Mouse (Mus musculus) neural tube, embryonic 12.5 days (tissue): ENCODE results near the gene Rabgap1l. TPM values are rescaled to one million over a fixed set of nuclear protein-coding genes. Genes with fewer than 3 reads are reported as not detected.
A peak's percentile ranks its signal among the peaks of the same experiment; 100 is the strongest.

ENCODE experiments used
- ATAC-seq: fragments of 200-750 bp; cut with Nextera tagmentation; 2 replicates; pipeline ENCODE4 v1.8.0; 2017; ENCODE audit warnings: low read depth, mild to moderate bottlenecking, moderate TSS enrichment, moderate library complexity; ENCODE audit not compliant: low FRiP score
- H3K27ac ChIP-seq: fragments of 300-500 bp; sonication (generic); 2 replicates; pipeline ENCODE4 v1.5.1; 2016
- H3K27me3 ChIP-seq: fragments of 300-500 bp; sonication (generic); replicated peaks from 2 replicates; pipeline ENCODE4 v1.6.1; 2016; ENCODE audit warnings: mild to moderate bottlenecking
- H3K36me3 ChIP-seq: fragments of 300-500 bp; sonication (generic); 2 replicates; pipeline ENCODE4 v1.6.1; 2016; ENCODE audit warnings: mild to moderate bottlenecking
- H3K4me1 ChIP-seq: fragments of 300-500 bp; sonication (generic); 2 replicates; pipeline ENCODE4 v1.6.1; 2016
- H3K4me2 ChIP-seq: fragments of 300-500 bp; sonication (generic); replicated peaks from 2 replicates; pipeline ENCODE4 v1.6.1; 2016; ENCODE audit warnings: mild to moderate bottlenecking
- H3K4me3 ChIP-seq: fragments of 300-500 bp; sonication (generic); 2 replicates; pipeline ENCODE4 v1.5.1; 2016
- H3K9ac ChIP-seq: fragments of 300-500 bp; sonication (generic); 2 replicates; pipeline ENCODE4 v1.6.1; 2016; ENCODE audit warnings: mild to moderate bottlenecking
- H3K9me3 ChIP-seq: fragments of 300-500 bp; sonication (generic); 2 replicates; pipeline ENCODE4 v1.6.1; 2016; ENCODE audit warnings: mild to moderate bottlenecking
- WGBS: fragments of 180-500 bp; shearing (Covaris S2); methylation state at CpG from one replicate; pipeline ENCODE4 v1.1.7; 2016; 5-methylcytosine and 5-hydroxymethylcytosine counted together
- polyA plus RNA-seq: library from polyadenylated mRNA; unstranded; fragments of >200 nt; fragmentation: Nextera tagmentation; extraction: Ambion mirVana; gene quantifications from 2 replicates; pipeline ENCODE4 v1.2.1, GENCODE M21; 2016

Rabgap1l gene
- polyA plus RNA-seq, 1 experiment from 2014 or later: 16.2 TPM

DNA sequence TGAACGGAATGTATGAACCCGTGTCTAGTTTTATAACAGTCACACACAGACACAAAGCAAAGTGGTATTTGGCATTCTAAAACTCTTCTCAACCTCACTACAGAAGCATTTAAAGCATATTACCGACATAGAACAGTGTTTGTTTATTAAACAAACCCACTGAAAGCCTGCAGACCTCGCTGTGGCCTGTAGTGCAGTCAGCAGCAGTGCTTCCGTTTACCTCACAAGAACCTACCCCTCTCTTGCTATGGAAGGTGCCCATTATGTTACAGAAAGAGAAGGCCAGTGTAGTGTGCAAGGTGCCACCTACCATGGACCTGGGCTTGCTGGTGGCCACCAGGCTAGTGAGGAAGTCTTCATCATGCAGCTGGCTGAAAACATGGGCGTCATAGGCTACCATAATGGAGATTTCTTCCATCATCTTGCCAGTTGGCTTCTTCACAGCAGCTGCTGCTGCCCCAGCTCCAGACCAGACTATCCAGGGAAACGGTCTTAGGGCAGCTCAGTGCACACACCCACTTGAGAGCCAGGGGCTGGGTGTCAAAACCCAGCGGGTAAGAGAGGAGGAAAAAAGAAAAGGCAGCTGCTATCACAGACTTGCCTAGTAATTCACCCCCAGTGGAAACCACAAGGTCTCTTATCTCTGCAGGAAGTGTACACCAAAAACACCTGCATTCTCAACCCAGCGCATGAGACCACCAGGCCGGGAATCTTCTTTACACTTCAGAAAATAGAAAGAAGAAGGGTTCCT is 486.0 kb downstream of the Rabgap1l start:
- Histone ChIP-seq H3K4me2 (no peak overlapping the region), H3K27me3 (no peaks in the 10 kb centered on the region), H3K4me1 (no peaks in the 10 kb centered on the region), H3K9ac (no peak overlapping the region), H3K9me3 (no peaks in the 10 kb centered on the region), H3K36me3 (no peaks in the 10 kb centered on the region), H3K27ac (no peak overlapping the region), H3K4me3 (no peak overlapping the region)
- 70% methylated on average over 10 of the region's 10 CpGs for WGBS
- no peak for ATAC-seq

DNA sequence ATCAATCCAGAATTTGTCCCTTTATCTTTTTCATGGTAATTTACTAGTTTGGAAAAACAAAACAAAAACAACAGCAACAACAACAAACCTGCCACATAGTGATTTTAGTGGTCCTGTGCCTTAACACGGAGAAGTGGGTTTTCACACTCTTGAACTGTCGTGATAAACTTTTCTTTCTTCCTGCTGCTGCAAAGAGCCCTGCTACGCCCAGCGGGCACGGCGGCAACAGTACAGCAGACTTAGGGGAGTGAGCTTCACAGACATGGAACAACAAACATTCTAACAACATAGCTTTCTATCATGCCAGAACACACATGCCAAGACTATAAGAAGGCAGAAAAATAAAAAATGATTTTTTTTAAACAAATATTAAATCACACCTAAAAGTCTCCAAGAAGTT is 486.7 kb downstream of the Rabgap1l start:
- H3K27ac ChIP-seq: no peak overlapping the region
- no peak overlapping the region for H3K4me2 ChIP-seq
- no peaks in the 10 kb centered on the region for H3K36me3 ChIP-seq
- no peaks in the 10 kb centered on the region for H3K27me3 ChIP-seq
- H3K4me3 ChIP-seq: no peak overlapping the region
- 78% methylated on average over 6 of the region's 6 CpGs for WGBS
- H3K9ac ChIP-seq: no peak overlapping the region
- H3K9me3 ChIP-seq: no peaks in the 10 kb centered on the region
- ATAC-seq: no peak
- H3K4me1 ChIP-seq: no peaks in the 10 kb centered on the region

DNA sequence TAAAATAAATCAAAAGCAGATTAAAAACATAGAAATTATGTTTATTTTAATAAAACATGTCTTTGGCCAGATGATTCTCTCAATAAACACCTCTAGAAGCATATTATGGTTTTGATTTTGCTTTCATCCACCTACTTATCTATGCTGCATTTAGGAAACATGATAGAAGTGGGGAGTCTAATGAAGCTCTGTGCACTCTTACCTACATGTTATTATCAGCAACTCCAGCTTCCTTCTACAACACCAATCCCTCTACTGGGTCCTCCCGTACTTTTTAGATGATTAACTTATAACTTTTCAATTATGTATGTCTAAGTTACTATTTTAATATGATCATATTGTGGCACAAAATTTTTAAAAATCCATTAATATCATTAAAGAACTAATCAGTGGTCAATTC is 487.2 kb downstream of the Rabgap1l start:
- Histone ChIP-seq H3K9ac (no peak overlapping the region), H3K4me3 (no peak overlapping the region), H3K27me3 (no peaks in the 10 kb centered on the region), H3K4me1 (no peaks in the 10 kb centered on the region), H3K9me3 (no peaks in the 10 kb centered on the region), H3K27ac (no peak overlapping the region), H3K4me2 (no peak overlapping the region), H3K36me3 (no peaks in the 10 kb centered on the region)
- WGBS: 90% methylated on average over 1 of the region's 1 CpGs
- no peak for ATAC-seq

- no peak overlapping the region for H3K4me2 ChIP-seq
- peak; percentile 53; the same call in 1 of the 2 replicates for ATAC-seq
- H3K4me1 ChIP-seq: no peaks in the 10 kb centered on the region
- H3K36me3 ChIP-seq: no peaks in the 10 kb centered on the region
- no peak overlapping the region for H3K9ac ChIP-seq
- H3K27me3 ChIP-seq: no peaks in the 10 kb centered on the region
- WGBS: 64% methylated on average over 6 of the region's 6 CpGs
- no peaks in the 10 kb centered on the region for H3K9me3 ChIP-seq
- no peak overlapping the region for H3K27ac ChIP-seq
- H3K4me3 ChIP-seq: no peak overlapping the region
Measured at GRCm38 (mm10) chr1:160304969-160305498, 488.0 kb downstream of the Rabgap1l start.

DNA sequence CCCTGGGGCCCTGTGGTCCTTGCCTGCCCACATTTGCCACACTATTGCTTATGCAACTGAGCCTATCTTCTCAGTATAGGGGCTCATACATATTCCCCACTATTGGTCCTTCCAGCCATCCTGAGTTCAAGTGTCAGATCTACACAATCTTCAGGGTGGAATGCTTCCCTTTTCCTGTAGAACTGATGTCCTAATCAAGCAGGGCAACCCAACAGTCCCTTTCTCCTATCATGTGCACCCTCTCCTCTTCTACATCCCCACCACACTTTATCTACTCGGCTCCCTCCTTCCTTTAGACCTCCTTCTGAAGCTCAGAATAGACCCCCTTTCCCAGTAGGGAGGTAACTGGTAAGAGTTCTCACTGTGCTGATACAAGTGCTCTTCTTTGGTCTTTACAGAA is 490.7 kb downstream of the Rabgap1l start:
- H3K36me3 ChIP-seq: no peaks in the 10 kb centered on the region

GRCm38 (mm10) chr1:160301156-160301555 is 491.9 kb downstream of the Rabgap1l start:
- H3K4me2 ChIP-seq: no peak overlapping the region
- no peak overlapping the region for H3K9ac ChIP-seq
- H3K4me1 ChIP-seq: no peaks in the 10 kb centered on the region
- ATAC-seq: no peak
- H3K27me3 ChIP-seq: no peaks in the 10 kb centered on the region
- H3K27ac ChIP-seq: no peak overlapping the region
- WGBS: 92% methylated on average over 6 of the region's 6 CpGs
- no peak overlapping the region for H3K4me3 ChIP-seq
- no peaks in the 10 kb centered on the region for H3K9me3 ChIP-seq
- H3K36me3 ChIP-seq: no peaks in the 10 kb centered on the region

More for the DNA sequence above, 490.7 kb downstream of the Rabgap1l start:
- H3K9ac ChIP-seq: no peak overlapping the region
- no peak overlapping the region for H3K4me2 ChIP-seq
- WGBS: 89% methylated on average over 1 of the region's 1 CpGs
- no peak overlapping the region for H3K27ac ChIP-seq
- no peaks in the 10 kb centered on the region for H3K9me3 ChIP-seq
- H3K27me3 ChIP-seq: no peaks in the 10 kb centered on the region
- ATAC-seq: no peak
- H3K4me3 ChIP-seq: no peak overlapping the region
- no peaks in the 10 kb centered on the region for H3K4me1 ChIP-seq

DNA sequence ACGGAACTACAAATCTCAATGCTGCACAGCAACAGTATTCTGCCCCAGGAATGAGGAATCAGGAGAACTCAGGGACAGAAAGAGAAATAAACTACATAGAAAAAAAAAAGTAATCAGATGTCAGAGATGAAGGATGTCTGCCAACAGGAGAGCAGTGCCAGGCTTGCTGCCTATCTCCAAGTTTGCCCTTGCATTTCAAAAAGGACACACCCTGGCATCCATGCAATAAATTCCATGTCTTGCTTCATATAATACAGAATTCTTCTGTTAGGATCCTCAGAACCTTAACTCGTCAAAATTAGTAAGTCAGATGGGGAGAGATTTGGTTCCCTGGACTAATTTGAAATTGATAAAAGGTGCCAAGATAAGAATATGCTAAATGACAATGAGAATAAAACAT is 492.3 kb downstream of the Rabgap1l start:
- WGBS: 86% methylated on average over 2 of the region's 2 CpGs
- Histone ChIP-seq H3K36me3 (no peaks in the 10 kb centered on the region), H3K4me3 (no peak overlapping the region), H3K27ac (no peak overlapping the region), H3K27me3 (no peaks in the 10 kb centered on the region), H3K4me1 (no peaks in the 10 kb centered on the region), H3K9ac (no peak overlapping the region), H3K9me3 (no peaks in the 10 kb centered on the region), H3K4me2 (no peak overlapping the region)
- ATAC-seq: no peak

DNA sequence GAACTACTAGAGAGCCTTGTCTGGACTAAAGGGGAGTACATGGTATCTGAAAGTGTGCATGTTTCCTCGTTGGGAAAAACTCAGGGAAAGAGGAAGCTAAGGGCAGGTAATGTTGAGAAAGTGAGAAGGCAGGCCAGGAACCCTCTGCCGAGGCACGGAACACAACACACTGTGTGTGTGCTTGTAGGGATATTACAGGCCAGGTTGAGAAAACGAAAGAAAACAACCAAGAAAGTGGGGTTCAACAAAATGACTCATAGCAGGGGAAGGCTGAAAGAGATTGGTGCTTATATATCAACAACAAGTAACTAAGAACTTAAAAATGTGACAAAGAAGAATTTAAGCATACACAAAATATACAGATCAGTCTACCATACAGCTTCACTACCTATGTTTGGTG is 493.0 kb downstream of the Rabgap1l start:
- ATAC-seq: no peak
- Histone ChIP-seq H3K4me2 (no peak overlapping the region), H3K27me3 (no peaks in the 10 kb centered on the region), H3K9ac (no peak overlapping the region), H3K9me3 (no peaks in the 10 kb centered on the region), H3K4me3 (no peak overlapping the region), H3K36me3 (no peaks in the 10 kb centered on the region), H3K27ac (no peak overlapping the region), H3K4me1 (no peaks in the 10 kb centered on the region)
- WGBS: 86% methylated on average over 4 of the region's 4 CpGs

- WGBS: 80% methylated on average over 1 of the region's 1 CpGs
- Histone ChIP-seq H3K4me1 (no peaks in the 10 kb centered on the region), H3K9ac (no peak overlapping the region), H3K4me2 (no peak overlapping the region), H3K27me3 (no peaks in the 10 kb centered on the region), H3K36me3 (no peaks in the 10 kb centered on the region), H3K9me3 (no peaks in the 10 kb centered on the region), H3K4me3 (no peak overlapping the region), H3K27ac (no peak overlapping the region)
- no peak for ATAC-seq
Measured at GRCm38 (mm10) chr1:160298893-160299292, 494.1 kb downstream of the Rabgap1l start.

GRCm38 (mm10) chr1:160297701-160298100 is 495.3 kb downstream of the Rabgap1l start:
- H3K9ac ChIP-seq: no peak overlapping the region
- no peak for ATAC-seq
- no peak overlapping the region for H3K4me3 ChIP-seq
- H3K27ac ChIP-seq: no peak overlapping the region
- H3K4me1 ChIP-seq: no peaks in the 10 kb centered on the region
- 86% methylated on average over 3 of the region's 3 CpGs for WGBS
- H3K27me3 ChIP-seq: no peaks in the 10 kb centered on the region
- H3K9me3 ChIP-seq: no peaks in the 10 kb centered on the region
- H3K4me2 ChIP-seq: no peak overlapping the region
- H3K36me3 ChIP-seq: no peaks in the 10 kb centered on the region

DNA sequence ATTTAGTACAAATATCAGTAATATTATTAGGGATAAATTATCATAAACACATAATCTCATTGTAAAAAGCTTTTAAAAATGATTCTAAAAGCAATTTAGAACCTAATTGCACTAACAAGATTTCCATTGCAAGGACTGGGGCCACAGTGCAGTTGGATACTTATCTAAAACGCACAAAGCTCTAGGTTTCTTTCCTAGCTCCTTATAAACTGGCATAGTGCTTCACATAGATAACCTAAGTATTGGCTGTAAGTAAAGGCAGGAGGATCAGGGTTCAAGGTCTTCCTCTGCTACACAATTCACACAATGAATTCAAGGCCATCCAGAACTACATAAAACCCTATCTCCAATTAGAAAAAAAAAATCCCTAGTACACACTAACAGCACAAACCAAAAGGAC is 497.7 kb downstream of the Rabgap1l start:
- ATAC-seq: no peak
- 78% methylated on average over 1 of the region's 1 CpGs for WGBS
- no peak overlapping the region for H3K27ac ChIP-seq
- no peak overlapping the region for H3K4me2 ChIP-seq
- H3K4me1 ChIP-seq: no peaks in the 10 kb centered on the region
- H3K27me3 ChIP-seq: no peaks in the 10 kb centered on the region
- H3K4me3 ChIP-seq: no peak overlapping the region
- no peaks in the 10 kb centered on the region for H3K36me3 ChIP-seq
- no peak overlapping the region for H3K9ac ChIP-seq
- no peaks in the 10 kb centered on the region for H3K9me3 ChIP-seq

DNA sequence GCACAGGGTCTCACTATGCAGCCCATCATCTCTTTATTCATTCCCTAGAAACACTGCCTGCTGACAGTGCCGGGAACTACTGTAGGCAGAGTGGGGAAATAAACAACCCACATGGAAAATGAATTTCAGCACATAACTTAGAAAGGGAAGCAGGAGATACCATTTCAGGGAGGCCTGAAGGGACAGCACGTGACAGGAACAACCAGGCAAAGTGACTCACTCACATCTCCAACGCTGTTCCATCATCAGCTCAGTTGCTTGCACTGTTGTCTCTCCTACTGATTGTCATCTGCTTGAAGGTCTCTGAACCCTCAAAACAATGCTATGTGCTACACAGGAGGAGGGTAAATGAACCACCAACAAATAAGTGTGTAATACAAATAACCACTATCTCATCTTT is 499.5 kb downstream of the Rabgap1l start:
- Histone ChIP-seq H3K27ac (no peak overlapping the region), H3K36me3 (no peaks in the 10 kb centered on the region), H3K4me3 (no peak overlapping the region), H3K9me3 (no peaks in the 10 kb centered on the region), H3K4me2 (no peak overlapping the region), H3K27me3 (no peaks in the 10 kb centered on the region), H3K9ac (no peak overlapping the region), H3K4me1 (no peaks in the 10 kb centered on the region)
- 75% methylated on average over 3 of the region's 3 CpGs for WGBS
- ATAC-seq: no peak

GRCm38 (mm10) chr1:160292058-160292457 is 501.0 kb downstream of the Rabgap1l start:
- no peak overlapping the region for H3K4me3 ChIP-seq
- no peaks in the 10 kb centered on the region for H3K9me3 ChIP-seq
- H3K4me2 ChIP-seq: no peak overlapping the region
- H3K9ac ChIP-seq: no peak overlapping the region
- H3K27ac ChIP-seq: no peak overlapping the region
- WGBS: 93% methylated on average over 2 of the region's 2 CpGs
- H3K36me3 ChIP-seq: no peaks in the 10 kb centered on the region
- no peaks in the 10 kb centered on the region for H3K4me1 ChIP-seq
- no peak for ATAC-seq
- H3K27me3 ChIP-seq: no peaks in the 10 kb centered on the region
